19 mouse cellular contexts compared by ENCODE assay signal in the genomic region with DNA sequence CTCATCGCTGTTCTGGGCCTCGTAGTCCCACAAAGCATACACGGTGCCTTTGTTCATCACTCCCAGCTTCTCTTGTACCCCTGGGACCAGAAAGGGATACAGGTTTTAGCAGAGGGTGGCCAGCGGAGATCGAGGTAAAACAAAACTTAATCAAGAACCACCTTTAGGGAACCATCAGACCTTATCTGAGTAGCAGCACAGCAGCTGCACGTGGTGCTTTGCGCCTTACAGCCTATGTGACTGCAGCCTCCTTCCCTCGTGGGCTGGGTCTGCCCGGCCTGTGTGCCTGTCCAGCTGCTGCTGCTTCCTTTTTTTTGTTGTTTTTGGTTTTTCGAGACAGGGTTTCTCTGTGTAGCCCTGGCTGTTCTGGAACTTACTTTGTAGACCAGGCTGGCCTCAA. TPM values are rescaled to one million over a fixed set of nuclear protein-coding genes. Genes with fewer than 3 reads are reported as not detected.
DNase-seq lines count a peak whose midpoint lies in the region; ATAC-seq and TF ChIP-seq lines count a peak whose summit lies in the region.
"Had no signal": no experiment of that assay in that cellular context is flagged by ENCODE, and none has a peak within 500 bp of the region (broad histone marks: within the 10 kb centered on the region; RNA-seq: fewer than 3 reads in every experiment).

No protein-coding gene starts in this region.

- no peak overlapping the region for H3K9ac ChIP-seq in hindbrain, embryonic 11.5 days (ENCODE audit: low read depth, low read length)
- H3K9ac ChIP-seq in liver, embryonic 14.5 days (replicated peaks): no peak overlapping the region
- H3K9ac ChIP-seq: embryonic facial prominence, embryonic 15.5 days; limb, embryonic 15.5 days had no signal

- H3K36me3 ChIP-seq in hindbrain, embryonic 10.5 days: peaks cover 83% of the 10 kb centered on the region
- no peaks in the 10 kb centered on the region; the same call in 1 of the 2 replicates for H3K36me3 ChIP-seq in hindbrain, embryonic 11.5 days (ENCODE audit: control insufficient read depth, insufficient read depth, low read length)
- H3K36me3 ChIP-seq in liver, embryonic 14.5 days (replicated peaks; ENCODE audit: control insufficient read depth, insufficient read depth, low read depth): peaks cover 46% of the 10 kb centered on the region
- peaks cover 9% of the 10 kb centered on the region for H3K36me3 ChIP-seq in splenic B cell, adult 2 months (ENCODE audit: control insufficient read depth, insufficient read depth, low read length, poor library complexity, severe bottlenecking)

- WGBS in hindbrain, embryonic 10.5 days: 89% methylated on average over 10 of the region's 10 CpGs
- WGBS in hindbrain, embryonic 11.5 days: 91% methylated on average over 10 of the region's 10 CpGs
- WGBS in bone marrow, adult 2 months: 54% methylated on average over 10 of the region's 10 CpGs
- 45% methylated on average over 10 of the region's 10 CpGs for WGBS in liver, embryonic 14.5 days (ENCODE audit: insufficient replicate concordance)

- H3K4me3 ChIP-seq in hindbrain, embryonic 10.5 days: no peak overlapping the region
- H3K4me3 ChIP-seq in hindbrain, embryonic 11.5 days (ENCODE audit: low read depth, low read length): no peak overlapping the region
- H3K4me3 ChIP-seq in bone marrow, adult 2 months (replicated peaks; ENCODE audit: control insufficient read depth, low read depth, low read length): no peak overlapping the region
- H3K4me3 ChIP-seq in liver, embryonic 14.5 days (ENCODE audit: insufficient read depth in 1 of 2, low read depth in 2 of 2, low read length in 2 of 2): no peak overlapping the region
- H3K4me3 ChIP-seq: embryonic facial prominence, embryonic 15.5 days; heart, embryonic 10.5 days; limb, embryonic 15.5 days had no signal

- peaks cover 18% of the 10 kb centered on the region for H3K4me1 ChIP-seq in hindbrain, embryonic 10.5 days (replicated peaks)
- no peaks in the 10 kb centered on the region for H3K4me1 ChIP-seq in hindbrain, embryonic 11.5 days (replicated peaks; ENCODE audit: control insufficient read depth, insufficient read depth, low read length)
- peaks cover 2% of the 10 kb centered on the region for H3K4me1 ChIP-seq in bone marrow, adult 2 months (ENCODE audit: control insufficient read depth, insufficient read depth, low read length)
- H3K4me1 ChIP-seq in liver, embryonic 14.5 days (replicated peaks; ENCODE audit: control insufficient read depth in 2 of 2, insufficient read depth in 2 of 2, low read length in 1 of 2): peaks cover 16 to 24% of the 10 kb centered on the region in 2 experiments
- H3K4me1 ChIP-seq: embryonic facial prominence, embryonic 15.5 days; heart, embryonic 10.5 days; limb, embryonic 15.5 days had no signal

- no peak for TF ChIP-seq EP300 in liver, embryonic 14.5 days (IDR thresholded peaks at IDR 0.05; ENCODE audit: low read depth)

- no peak overlapping the region for H3K4me2 ChIP-seq in hindbrain, embryonic 11.5 days (replicated peaks; ENCODE audit: low read depth, low read length)
- H3K4me2 ChIP-seq in liver, embryonic 14.5 days (ENCODE audit: low read depth): no peak overlapping the region
- H3K4me2 ChIP-seq: embryonic facial prominence, embryonic 15.5 days; limb, embryonic 15.5 days; midbrain, embryonic 11.5 days had no signal

- TF ChIP-seq CTCF in bone marrow, adult 2 months (IDR thresholded peaks at IDR 0.05; ENCODE audit: control insufficient read depth, insufficient read depth, low read length): no peak
- TF ChIP-seq CTCF in liver, embryonic 14.5 days (IDR thresholded peaks at IDR 0.05; ENCODE audit: low read depth): no peak

- TF ChIP-seq POLR2A in bone marrow, adult 2 months (IDR thresholded peaks at IDR 0.05; ENCODE audit: borderline replicate concordance, control insufficient read depth, low read depth, low read length): no peak

- H3K27me3 ChIP-seq in hindbrain, embryonic 10.5 days (ENCODE audit: insufficient read depth, poor library complexity, severe bottlenecking): no peaks in the 10 kb centered on the region
- no peaks in the 10 kb centered on the region for H3K27me3 ChIP-seq in hindbrain, embryonic 11.5 days (ENCODE audit: control insufficient read depth, insufficient read depth, low read length)
- no peaks in the 10 kb centered on the region for H3K27me3 ChIP-seq in liver, embryonic 14.5 days (ENCODE audit: control insufficient read depth, insufficient read depth, low read length)
- H3K27me3 ChIP-seq in splenic B cell, adult 2 months (ENCODE audit: control insufficient read depth, insufficient read depth, low read length, poor library complexity, severe bottlenecking): no peaks in the 10 kb centered on the region
- H3K27me3 ChIP-seq: CH12.LX; embryonic facial prominence, embryonic 15.5 days; limb, embryonic 15.5 days had no signal

- H3K9me3 ChIP-seq in hindbrain, embryonic 10.5 days: no peaks in the 10 kb centered on the region
- H3K9me3 ChIP-seq in hindbrain, embryonic 11.5 days (ENCODE audit: control insufficient read depth, low read length): no peaks in the 10 kb centered on the region
- H3K9me3 ChIP-seq in liver, embryonic 14.5 days (ENCODE audit: control insufficient read depth, low read length): no peaks in the 10 kb centered on the region
- H3K9me3 ChIP-seq: embryonic facial prominence, embryonic 15.5 days; heart, embryonic 10.5 days; limb, embryonic 15.5 days had no signal

- no peak for ATAC-seq in hindbrain, embryonic 11.5 days (ENCODE audit: low FRiP score)
- ATAC-seq in liver, embryonic 14.5 days (ENCODE audit: insufficient read depth): peak; percentile 26; the same call in 1 of the 2 replicates
- no peak for ATAC-seq in monocyte, adult 5-6 weeks (replicated peaks; ENCODE audit: insufficient number of reproducible peaks, low FRiP score, low TSS enrichment, poor library complexity, severe bottlenecking)

- DNase-seq in hindbrain, embryonic 10.5 days (ENCODE audit: low spot score): no peak
- no peak for DNase-seq in hindbrain, embryonic 11.5 days (ENCODE audit: low spot score)
- no peak for DNase-seq in liver, embryonic 14.5 days (ENCODE audit: low read depth in 3 of 3, low spot score in 3 of 3)
- DNase-seq in splenic B cell, adult 2 months (ENCODE audit: low read depth, low spot score): peak; percentile 31
- no peak for DNase-seq in kidney, adult 11 months
- DNase-seq: adrenal gland, adult 2 months; B cell, adult 2 months; heart, postnatal 4 days; kidney, adult 18-20 months; kidney, postnatal 4 days; layer of hippocampus, adult 9-11 months; lung, postnatal 4 days had no signal

- peak overlapping the region; percentile 57; the same call in 1 of the 2 replicates for H3K27ac ChIP-seq in hindbrain, embryonic 10.5 days
- no peak overlapping the region for H3K27ac ChIP-seq in hindbrain, embryonic 11.5 days (ENCODE audit: low read depth, low read length)
- H3K27ac ChIP-seq in bone marrow, adult 2 months (ENCODE audit: control insufficient read depth, insufficient read depth, low read depth, low read length, poor library complexity): peak overlapping the region; percentile 58
- no peak overlapping the region; the same call in 1 of the 2 replicates for H3K27ac ChIP-seq in liver, embryonic 14.5 days
- H3K27ac ChIP-seq: heart, embryonic 10.5 days; limb, embryonic 15.5 days had no signal

RNA-seq across cellular contexts. Expression of gene Zfyve21, which starts 16.4 kb away (rescaled TPM):
- polyA plus RNA-seq in hindbrain, embryonic 10.5 days (2016; fragmentation: Nextera tagmentation; extraction: Ambion mirVana): 71.5 and 75.4 TPM in 2 replicates
- polyA plus RNA-seq in hindbrain, embryonic 11.5 days (2014; fragmentation: Nextera tagmentation; extraction: Ambion mirVana): 54.2 and 54.7 TPM in 2 replicates
- 9.3 and 12.8 TPM in 2 replicates for polyA plus RNA-seq in bone marrow, adult 2 months (2011; ENCODE audit: insufficient read depth, insufficient read length, low replicate concordance, missing spikeins)
- 35.3 and 38.4 TPM in 2 replicates for polyA plus RNA-seq in liver, embryonic 14.5 days (2012; rRNA removed)
- 52.0 and 54.5 TPM in 2 replicates for polyA plus RNA-seq in liver, embryonic 14.5 days (2014; fragmentation: Nextera tagmentation; extraction: Ambion mirVana)
- total RNA-seq in monocyte, adult 5-6 weeks (2017): 1.0 to 3.8 TPM (median 3.5 TPM) in 3 replicates

RNA-seq across cellular contexts. Expression of gene Xrcc3, which starts 16.7 kb away (rescaled TPM):
- 13.2 and 15.1 TPM in 2 replicates for polyA plus RNA-seq in hindbrain, embryonic 10.5 days (2016; fragmentation: Nextera tagmentation; extraction: Ambion mirVana)
- 8.2 and 9.8 TPM in 2 replicates for polyA plus RNA-seq in hindbrain, embryonic 11.5 days (2014; fragmentation: Nextera tagmentation; extraction: Ambion mirVana)
- 5.7 and 11.6 TPM in 2 replicates for polyA plus RNA-seq in bone marrow, adult 2 months (2011; ENCODE audit: insufficient read depth, insufficient read length, low replicate concordance, missing spikeins)
- 11.7 and 15.5 TPM in 2 replicates for polyA plus RNA-seq in liver, embryonic 14.5 days (2012; rRNA removed)
- polyA plus RNA-seq in liver, embryonic 14.5 days (2014; fragmentation: Nextera tagmentation; extraction: Ambion mirVana): 6.6 and 7.5 TPM in 2 replicates
- total RNA-seq in monocyte, adult 5-6 weeks (2017): 0.11 to 2.1 TPM (median 1.9 TPM) in 3 replicates

Comparison
In these comparisons a context has a peak if more than half of its experiments do, and no peak if none do; other contexts are left out.
1. H3K27ac ChIP-seq: peak in hindbrain, embryonic 10.5 days (single experiment) and bone marrow, adult 2 months (single experiment); none in hindbrain, embryonic 11.5 days (single experiment) and liver, embryonic 14.5 days (single experiment).